Mouse (Mus musculus): Measurements from ENCODE around the gene Taar4. TPM values are rescaled to one million over a fixed set of nuclear protein-coding genes. Genes with fewer than 3 reads are reported as not detected.

The Taar4 gene
- total RNA-seq, 2 experiments from 2014 or later, result not detected

DNA sequence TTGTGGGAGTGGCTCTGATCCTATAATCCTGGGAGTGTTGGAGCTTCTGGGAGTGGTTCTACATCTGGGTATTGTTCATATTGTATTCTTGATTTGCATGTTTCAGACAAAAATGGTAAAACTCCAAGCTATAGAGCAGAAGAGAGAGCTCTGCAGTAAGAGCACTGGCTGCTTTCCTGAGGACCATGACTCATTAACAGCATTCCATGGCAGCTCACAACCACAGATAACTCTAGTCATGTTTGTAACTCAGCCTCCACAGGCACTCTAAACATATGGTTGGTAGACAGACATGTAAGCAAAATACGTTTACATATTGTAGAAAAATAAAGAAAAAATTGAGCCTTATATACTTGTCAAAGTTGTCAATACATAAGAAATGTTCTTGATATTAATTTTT, 46.1 kb downstream of the Taar4 start:
- no peak for DNase-seq (ENCODE audit: low spot score in 2 of 2)

DNA sequence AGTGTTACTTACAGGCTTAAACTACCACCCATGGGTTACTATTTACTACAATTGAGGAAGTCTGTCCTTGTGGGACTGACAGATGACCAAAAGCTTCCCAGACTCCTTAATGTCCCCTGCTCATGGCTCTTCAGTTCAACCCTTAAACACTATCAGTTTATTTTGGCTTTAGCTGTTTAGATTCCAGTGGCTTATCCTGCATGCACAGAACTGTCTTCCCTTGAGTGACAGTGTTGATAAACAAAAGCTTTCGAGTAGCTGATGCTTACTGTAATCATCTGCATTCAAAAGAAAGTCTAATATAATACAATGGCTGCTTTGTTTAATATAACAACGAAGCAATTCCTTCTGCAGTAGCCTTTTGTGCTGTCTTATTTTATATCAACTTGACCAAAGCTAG, 46.7 kb downstream of the Taar4 start:
- DNase-seq (ENCODE audit: low spot score in 2 of 2), result no peak

DNA sequence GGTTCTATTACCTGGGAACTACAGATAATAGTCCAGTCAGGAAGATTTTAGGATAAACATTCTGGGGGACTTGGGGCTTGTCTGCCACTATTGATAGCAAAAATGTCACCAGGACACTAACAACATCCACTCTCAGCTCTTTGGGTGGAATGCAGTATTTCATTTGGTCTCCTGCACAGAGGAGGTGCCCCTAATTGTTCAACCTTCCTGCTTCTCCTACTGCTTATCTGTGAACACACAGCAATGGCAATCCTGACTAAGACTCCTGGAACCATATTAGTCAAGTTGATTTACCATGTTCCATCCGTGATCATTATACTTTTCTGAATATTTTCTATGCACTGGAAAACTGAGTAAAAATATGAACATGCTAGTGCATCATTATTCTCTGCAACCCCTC, 47.8 kb downstream of the Taar4 start:
- DNase-seq (ENCODE audit: low spot score in 2 of 2), result no peak

Other genes starting within 250 kb of the Taar4 start
- 100 to 1,000 TPM; 336 to 348 TPM for gene Rps12, start 173.2 kb upstream of the Taar4 start, total RNA-seq (2021)
- gene Slc18b1, start 163.5 kb upstream of the Taar4 start, total RNA-seq (2021), result 10 to 100 TPM; 18.2 to 22.0 TPM
- under 1 TPM in 1 of 2 experiments, not detected in 1; 0.46 TPM for gene Vnn3, start 109.0 kb upstream of the Taar4 start, total RNA-seq (2021)
- gene Vnn1, start 65.8 kb upstream of the Taar4 start, total RNA-seq (2021), result under 1 TPM; 0.66 to 0.71 TPM
- not detected for gene Taar1, start 40.1 kb upstream of the Taar4 start, total RNA-seq (2021)
- gene Taar2, start 21.9 kb upstream of the Taar4 start, total RNA-seq (2021), result not detected
- gene Taar3, start 10.9 kb upstream of the Taar4 start, total RNA-seq (2021), result not detected
- gene Taar5, start 10.2 kb downstream of the Taar4 start, total RNA-seq (2021), result not detected
- gene Taar6, start 25.2 kb downstream of the Taar4 start, total RNA-seq (2021), result not detected
- not detected for gene Taar7a, start 33.0 kb downstream of the Taar4 start, total RNA-seq (2021)
- not detected for gene Taar7b, start 39.4 kb downstream of the Taar4 start, total RNA-seq (2021)
- gene Taar7d, start 66.7 kb downstream of the Taar4 start, total RNA-seq (2021), result not detected
- not detected for gene Taar7e, start 77.1 kb downstream of the Taar4 start, total RNA-seq (2021)
- gene Taar7f, start 89.0 kb downstream of the Taar4 start, total RNA-seq (2021), result not detected
- gene Taar8a, start 116.0 kb downstream of the Taar4 start, total RNA-seq (2021), result not detected
- gene Taar8b, start 131.8 kb downstream of the Taar4 start, total RNA-seq (2021), result not detected
- gene Taar8c, start 141.4 kb downstream of the Taar4 start, total RNA-seq (2021), result not detected
- not detected for gene Taar9, start 149.0 kb downstream of the Taar4 start, total RNA-seq (2021)
- gene Stx7, start 188.8 kb downstream of the Taar4 start, total RNA-seq (2021), result 100 to 1,000 TPM; 169 to 187 TPM